Mouse (Mus musculus) lung, postnatal 0 days (tissue): ENCODE measurements around the gene Rcn1. TPM values are rescaled to one million over a fixed set of nuclear protein-coding genes. Genes with fewer than 3 reads are reported as not detected.

ENCODE experiments used
- ATAC-seq: fragments of 200-750 bp; cut with Nextera tagmentation; 2 replicates; pipeline ENCODE4 v1.8.0; 2017; ENCODE audit warnings: moderate library complexity
- DNase-seq: peaks from one replicate; pipeline ENCODE4 v3.0.0-alpha.2; 2016; ENCODE audit warnings: low spot score
- H3K27ac ChIP-seq: fragments of 300-500 bp; sonication (generic); 2 replicates; pipeline ENCODE4 v1.5.1; 2014; ENCODE audit warnings: antibody characterized with exemption, mild to moderate bottlenecking, low read length, mixed read lengths
- H3K27me3 ChIP-seq: fragments of 300-500 bp; sonication (generic); replicated peaks from 2 replicates; pipeline ENCODE4 v1.6.1; 2014; ENCODE audit warnings: low read length, mixed read lengths; ENCODE audit not compliant: insufficient read depth
- H3K36me3 ChIP-seq: fragments of 300-500 bp; sonication (generic); 2 replicates; pipeline ENCODE4 v1.6.1; 2014; ENCODE audit warnings: low read length, mixed read lengths; ENCODE audit not compliant: insufficient read depth
- H3K4me1 ChIP-seq: fragments of 300-500 bp; sonication (generic); 2 replicates; pipeline ENCODE4 v1.6.1; 2014; ENCODE audit warnings: antibody characterized with exemption, low read depth, low read length, mixed read lengths; ENCODE audit not compliant: insufficient read depth
- H3K4me2 ChIP-seq: fragments of 300-500 bp; sonication (generic); replicated peaks from 2 replicates; pipeline ENCODE4 v1.6.1; 2014; ENCODE audit warnings: low read depth, mild to moderate bottlenecking, low read length, moderate library complexity, mixed read lengths
- H3K4me3 ChIP-seq: fragments of 300-500 bp; sonication (generic); 2 replicates; pipeline ENCODE4 v1.5.1; 2014; ENCODE audit warnings: low read depth, low read length
- H3K9ac ChIP-seq: fragments of 300-500 bp; sonication (generic); replicated peaks from 2 replicates; pipeline ENCODE4 v1.6.1; 2014; ENCODE audit warnings: low read depth, mild to moderate bottlenecking
- H3K9me3 ChIP-seq: fragments of 300-500 bp; sonication (generic); 2 replicates; pipeline ENCODE4 v1.6.1; 2016; ENCODE audit warnings: low read length, mixed read lengths
- CTCF ChIP-seq: IDR thresholded peaks from 2 replicates; pipeline ENCODE4 v1.5.1; 2016; ENCODE audit warnings: antibody characterized with exemption, mild to moderate bottlenecking
- EP300 ChIP-seq: IDR thresholded peaks from 2 replicates; pipeline ENCODE4 v1.6.1; 2016; ENCODE audit warnings: antibody characterized with exemption, mild to moderate bottlenecking, control low read depth
- WGBS: fragments of 180-500 bp; shearing (Covaris S2); extraction: QIAGEN DNeasy Blood & Tissue Kit; methylation state at CpG from one replicate; pipeline ENCODE4 v1.1.7; 2014; 5-methylcytosine and 5-hydroxymethylcytosine counted together
- polyA plus RNA-seq: library from polyadenylated mRNA; unstranded; fragments of >200 nt; fragmentation: Nextera tagmentation; extraction: Ambion mirVana; gene quantifications from 2 replicates; pipeline ENCODE4 v1.2.1, GENCODE M21; 2015

Rcn1 gene
- polyA plus RNA-seq, 1 experiment from 2014 or later, result 60.1 TPM

GRCm38 (mm10) chr2:105337171-105337875, 61.8 kb downstream of the Rcn1 start:
- Histone ChIP-seq H3K9me3 (no peaks in the 10 kb centered on the region), H3K36me3 (no peaks in the 10 kb centered on the region), H3K4me3 (no peak overlapping the region), H3K27me3 (no peaks in the 10 kb centered on the region), H3K9ac (no peak overlapping the region), H3K27ac (no peak overlapping the region), H3K4me1 (no peaks in the 10 kb centered on the region), H3K4me2 (no peak overlapping the region)
- DNase-seq (no peak), ATAC-seq (no peak)
- TF ChIP-seq EP300 (no peak), CTCF (no peak)
- 40% methylated on average over 8 of the region's 8 CpGs for WGBS

GRCm38 (mm10) chr2:105336314-105337027, 62.6 kb downstream of the Rcn1 start:
- WGBS, result 21% methylated on average over 12 of the region's 12 CpGs
- H3K9ac ChIP-seq, result no peak overlapping the region
- no peaks in the 10 kb centered on the region for H3K4me1 ChIP-seq
- no peak overlapping the region for H3K27ac ChIP-seq
- no peaks in the 10 kb centered on the region for H3K27me3 ChIP-seq
- TF ChIP-seq CTCF (no peak), EP300 (no peak)
- H3K9me3 ChIP-seq, result no peaks in the 10 kb centered on the region
- no peak overlapping the region for H3K4me2 ChIP-seq
- DNase-seq, result no peak
- no peak overlapping the region for H3K4me3 ChIP-seq
- H3K36me3 ChIP-seq, result no peaks in the 10 kb centered on the region
- ATAC-seq, result no peak

Other genes starting within 250 kb of the Rcn1 start
- not detected in 2 replicates for gene Them7, start 175.0 kb downstream of the Rcn1 start, polyA plus RNA-seq